Mouse (Mus musculus): Measurements from ENCODE around the gene Nod1. TPM values are rescaled to one million over a fixed set of nuclear protein-coding genes. Genes with fewer than 3 reads are reported as not detected.

Nod1 gene
- 1 to 10 TPM; 4.7 to 7.6 (median 6.2) TPM for total RNA-seq (2022)

- peak; percentile 39 to 59 for DNase-seq (ENCODE audit: low spot score in 2 of 2)
Measured at GRCm38 (mm10) chr6:54972111-54972928, at the start of gene Nod1. Nod1 (minus strand) TSS chr6:54972612.

DNA sequence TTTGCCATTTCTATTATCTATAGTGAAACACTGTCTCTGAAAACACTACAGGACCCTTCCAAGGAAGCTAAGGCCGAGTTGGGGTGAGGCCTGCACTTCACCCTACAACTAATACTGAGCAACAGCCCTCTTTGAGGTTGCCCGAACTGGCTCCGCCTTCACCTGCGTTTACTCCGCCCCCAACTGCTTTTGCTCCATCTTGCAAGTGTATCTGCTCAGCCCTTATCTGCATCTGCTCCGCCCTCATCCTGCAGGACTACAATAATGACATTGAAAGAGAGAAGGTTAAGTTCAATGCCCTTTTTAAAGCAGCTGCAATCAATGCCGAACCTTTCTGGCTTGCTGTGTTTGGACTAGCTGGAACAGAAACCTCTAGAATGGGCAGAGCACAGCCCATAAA lies 49.4 kb upstream of the Nod1 start:
- no peak for DNase-seq (ENCODE audit: low spot score in 2 of 2)

DNA sequence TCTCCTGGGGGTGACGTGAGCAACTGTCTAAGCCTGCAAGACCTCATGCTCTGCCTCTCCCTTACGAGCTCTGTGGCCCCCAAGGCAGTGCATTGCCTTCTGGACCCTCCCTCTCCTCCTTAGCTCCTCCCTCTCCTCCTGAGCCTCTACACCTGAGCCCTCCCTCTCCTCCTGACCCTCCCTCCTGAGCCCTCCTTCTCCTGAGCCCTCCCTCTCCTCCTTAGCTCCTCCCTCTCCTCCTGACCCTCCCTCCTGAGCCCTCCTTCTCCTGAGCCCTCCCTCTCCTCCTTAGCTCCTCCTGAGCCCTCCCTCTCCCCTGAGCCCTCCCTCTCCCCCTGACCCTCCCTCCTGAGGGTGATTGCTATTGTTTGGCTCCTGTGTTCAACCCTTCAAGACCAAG lies 46.0 kb upstream of the Nod1 start:
- no peak for DNase-seq (ENCODE audit: low spot score in 2 of 2)

DNA sequence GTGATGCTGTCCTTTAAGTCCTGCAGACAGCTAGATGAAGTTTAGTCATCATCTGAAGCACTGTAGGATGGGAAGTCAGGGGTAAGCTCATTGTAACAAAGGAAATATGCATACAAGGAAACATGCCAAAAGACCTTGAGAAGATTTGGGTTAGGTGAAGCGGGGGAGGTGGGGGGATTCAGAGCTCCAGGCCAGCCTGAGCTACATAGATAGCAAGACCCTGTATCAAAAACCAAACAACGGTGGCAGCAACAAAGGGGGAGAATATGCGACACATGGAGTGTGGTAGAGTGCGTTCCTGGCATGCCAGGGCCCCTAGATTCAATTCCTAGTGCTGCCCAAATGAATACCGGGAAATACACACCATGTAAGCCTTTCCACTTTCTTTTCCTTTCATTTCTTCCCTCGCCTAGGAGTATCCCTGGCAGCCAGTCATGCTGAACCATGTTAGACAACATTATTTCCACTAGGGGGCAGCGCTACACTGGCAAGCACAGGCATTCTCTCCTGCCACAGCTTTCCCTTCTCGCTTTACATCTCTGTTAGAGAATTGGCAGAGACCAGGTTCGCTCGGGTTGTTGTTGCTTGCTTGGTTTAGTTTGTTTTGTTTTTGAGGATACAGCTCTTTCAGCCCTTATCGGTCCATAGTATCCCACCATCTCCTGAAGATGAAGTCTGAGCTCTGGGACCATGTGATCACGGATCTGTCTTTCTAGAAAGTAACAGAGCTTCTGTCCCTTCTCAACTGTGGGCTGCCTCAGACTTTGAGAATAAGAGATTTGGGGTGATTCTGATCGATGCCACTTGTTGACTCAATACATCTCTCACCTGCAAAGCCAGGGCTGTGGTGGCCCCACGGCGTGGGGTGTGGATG lies 44.5 kb upstream of the Nod1 start:
- DNase-seq (ENCODE audit: low spot score in 2 of 2), result peak; percentile 38 to 57

- peak; percentile 23 to 40 for DNase-seq (ENCODE audit: low spot score in 2 of 2)
Measured at GRCm38 (mm10) chr6:55016236-55016635, 43.8 kb upstream of the Nod1 start.

DNA sequence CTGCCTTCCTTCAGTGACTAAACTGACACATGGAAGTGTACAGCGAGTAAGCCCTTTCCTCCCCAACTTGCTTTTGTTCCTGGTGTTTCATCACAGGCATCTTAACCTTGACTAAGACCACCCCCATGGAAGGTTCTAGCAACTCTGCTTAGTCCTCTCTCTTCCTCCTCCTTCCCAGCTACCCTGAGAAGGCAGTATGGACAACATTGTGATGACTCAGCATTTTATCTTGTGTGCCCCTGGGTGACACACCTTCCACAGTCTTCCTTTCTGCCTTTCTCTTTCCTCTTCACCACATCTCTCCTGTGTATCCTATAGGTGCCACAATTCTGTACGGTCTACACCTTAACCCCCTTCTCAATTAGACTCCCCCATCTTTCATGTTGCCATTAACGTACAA lies 41.8 kb upstream of the Nod1 start:
- no peak for DNase-seq (ENCODE audit: low spot score in 2 of 2)

- no peak for DNase-seq (ENCODE audit: low spot score in 2 of 2)
Measured at GRCm38 (mm10) chr6:55012516-55012915, 40.1 kb upstream of the Nod1 start.

DNA sequence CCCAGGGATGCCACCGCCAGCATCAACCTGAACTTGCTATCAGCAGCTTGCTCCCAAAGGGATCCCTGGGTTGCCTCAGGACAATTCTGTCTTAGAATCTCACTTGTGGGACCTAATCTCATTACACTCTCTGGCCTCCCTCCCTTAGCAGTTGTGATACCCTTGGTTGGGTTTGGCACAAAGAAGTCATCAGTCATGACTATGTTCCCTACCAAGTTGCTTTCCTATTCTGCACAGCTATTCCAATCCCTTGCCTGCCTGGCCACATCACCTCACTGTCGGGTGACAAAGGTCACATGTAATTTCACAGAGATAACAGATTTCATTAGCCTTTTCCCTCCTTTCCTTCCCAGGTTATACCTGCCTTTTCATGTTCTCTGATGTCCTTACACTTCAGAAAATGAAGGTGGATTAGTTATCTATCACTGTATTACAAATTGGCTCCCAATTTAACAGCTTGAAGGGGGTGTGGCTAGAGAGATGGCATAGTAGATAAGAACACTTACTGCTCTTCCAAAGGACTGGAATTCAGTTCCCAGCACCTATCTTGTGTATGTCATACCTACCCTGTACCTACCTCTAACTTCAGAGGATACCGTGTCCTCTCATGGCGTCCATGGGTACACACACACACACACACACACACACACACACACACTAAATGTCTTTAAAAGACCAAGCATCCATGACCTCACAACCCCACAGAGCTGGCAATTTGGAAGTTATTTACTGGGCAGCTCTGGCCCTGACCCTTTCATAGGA lies 38.1 kb upstream of the Nod1 start:
- no peak for DNase-seq (ENCODE audit: low spot score in 2 of 2)

DNA sequence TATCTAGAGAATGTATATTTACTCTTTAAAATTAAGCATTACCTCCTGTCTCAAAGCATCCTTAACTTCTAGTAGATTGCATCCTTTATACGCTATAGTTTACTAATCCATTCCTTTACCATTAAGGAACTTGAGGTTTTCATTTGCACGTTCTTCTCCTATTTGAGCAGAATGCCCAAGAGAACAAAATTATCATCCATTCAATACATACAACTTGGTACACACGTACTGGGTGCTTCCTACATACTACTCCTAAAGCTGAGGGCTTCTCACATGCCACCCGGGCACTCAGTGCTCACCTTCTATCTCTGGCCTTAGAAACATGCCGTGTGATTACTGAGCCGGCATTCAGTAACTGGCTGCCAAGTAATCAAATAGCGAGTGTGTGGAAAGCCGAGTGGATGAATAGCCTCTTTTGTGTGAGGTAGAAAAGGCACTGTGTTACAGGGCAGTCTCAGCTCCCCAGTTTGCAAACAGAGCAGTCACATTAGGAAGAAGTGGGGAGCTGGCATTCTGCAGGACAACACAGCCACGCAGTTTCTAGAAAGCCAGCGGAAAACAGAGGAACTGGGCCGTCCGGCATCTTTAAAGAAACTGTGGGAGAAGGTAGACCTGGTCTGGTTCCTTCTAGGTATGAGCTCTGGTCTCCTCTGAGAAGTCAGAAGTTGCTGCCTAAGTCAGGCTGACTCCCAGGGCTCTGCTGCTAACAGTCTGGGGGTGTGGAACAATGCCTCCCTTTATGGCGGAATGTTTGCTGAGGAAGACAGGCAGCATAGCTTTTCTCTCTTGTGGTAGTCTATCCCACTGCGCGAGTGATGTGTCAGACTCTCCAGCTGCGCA lies 37.2 kb upstream of the Nod1 start:
- DNase-seq (ENCODE audit: low spot score in 2 of 2), result peak; percentile 32 to 44

DNA sequence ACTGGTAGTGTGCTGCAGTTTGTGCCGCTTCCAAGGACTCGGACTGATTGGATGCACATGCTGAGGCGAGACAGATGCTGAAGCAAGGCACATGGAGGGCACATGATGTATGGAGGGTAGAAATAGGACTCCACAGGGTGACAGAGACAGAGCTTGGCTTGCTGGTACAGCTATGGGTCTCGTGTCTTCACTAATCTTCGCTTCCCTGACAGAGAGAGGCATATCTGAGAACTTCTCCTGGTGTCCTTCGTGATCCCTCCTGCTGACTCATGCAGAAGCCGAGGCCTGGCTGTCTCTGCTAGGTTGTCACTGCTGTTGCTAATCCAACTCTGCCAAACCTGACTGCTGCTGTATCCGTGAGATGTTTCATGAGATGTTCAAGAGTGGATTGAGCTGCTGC lies 36.0 kb upstream of the Nod1 start:
- DNase-seq (ENCODE audit: low spot score in 2 of 2), result no peak

DNA sequence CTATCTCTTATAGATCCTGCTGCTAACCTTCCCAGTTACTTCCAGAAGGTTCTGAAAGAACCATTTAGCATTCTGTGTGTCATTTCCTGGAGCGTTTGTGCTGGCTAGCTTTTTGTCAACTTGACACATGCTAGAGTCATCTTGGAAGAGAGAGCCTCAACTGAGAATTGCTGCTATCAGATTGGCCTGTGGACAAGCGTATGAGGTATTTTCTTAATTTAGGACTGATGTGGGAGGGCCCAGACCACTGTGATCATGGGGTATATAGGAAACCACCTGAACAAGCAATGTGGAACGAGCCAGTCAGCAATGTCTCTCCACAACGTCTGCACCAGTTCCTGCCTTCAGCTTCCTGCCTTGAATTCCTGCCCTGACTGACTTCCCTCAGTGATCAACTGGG lies 31.1 kb upstream of the Nod1 start:
- no peak for DNase-seq (ENCODE audit: low spot score in 2 of 2)

DNA sequence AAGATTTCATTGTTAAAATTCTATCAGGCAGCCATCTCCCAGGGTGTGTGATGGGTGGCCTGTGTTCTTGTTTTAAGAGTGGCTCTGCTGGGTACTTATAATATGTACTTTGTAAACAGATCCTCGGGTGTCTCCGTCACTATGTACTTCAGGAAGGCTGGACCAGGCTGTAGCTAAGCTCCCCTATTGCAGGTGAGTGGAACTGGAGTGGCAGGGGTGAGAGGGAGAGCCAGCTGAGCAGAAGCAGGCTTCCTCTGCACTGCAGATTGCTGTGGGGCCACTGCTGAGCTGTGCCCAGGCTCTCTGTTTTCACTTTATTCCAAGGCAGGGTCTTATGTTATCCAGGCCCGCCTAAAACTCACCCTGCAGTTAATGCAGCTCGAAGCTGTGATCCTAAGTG lies 30.0 kb upstream of the Nod1 start:
- no peak for DNase-seq (ENCODE audit: low spot score in 2 of 2)

- DNase-seq (ENCODE audit: low spot score in 2 of 2), result no peak
Measured at GRCm38 (mm10) chr6:55001320-55001719, 28.9 kb upstream of the Nod1 start.

DNA sequence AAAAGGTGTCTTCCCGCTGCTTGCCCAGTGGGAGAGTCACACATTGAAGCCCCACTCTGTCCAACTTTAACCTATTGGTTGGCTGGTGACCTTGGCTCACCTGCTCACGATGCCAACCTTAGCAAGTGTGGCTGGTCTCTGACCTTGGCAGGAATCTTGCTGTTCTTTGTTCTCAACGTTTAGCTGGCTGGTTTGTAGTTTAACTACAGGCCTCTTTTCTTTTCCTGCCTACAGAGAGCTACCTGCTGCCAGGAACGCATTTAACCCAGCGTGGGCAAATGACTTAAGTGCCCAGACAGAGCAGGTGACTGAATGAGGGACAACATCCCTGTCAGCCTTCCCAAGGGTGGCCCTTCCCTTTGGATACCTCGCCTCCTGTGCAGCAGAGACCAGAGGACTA lies 25.3 kb upstream of the Nod1 start:
- no peak for DNase-seq (ENCODE audit: low spot score in 2 of 2)

DNA sequence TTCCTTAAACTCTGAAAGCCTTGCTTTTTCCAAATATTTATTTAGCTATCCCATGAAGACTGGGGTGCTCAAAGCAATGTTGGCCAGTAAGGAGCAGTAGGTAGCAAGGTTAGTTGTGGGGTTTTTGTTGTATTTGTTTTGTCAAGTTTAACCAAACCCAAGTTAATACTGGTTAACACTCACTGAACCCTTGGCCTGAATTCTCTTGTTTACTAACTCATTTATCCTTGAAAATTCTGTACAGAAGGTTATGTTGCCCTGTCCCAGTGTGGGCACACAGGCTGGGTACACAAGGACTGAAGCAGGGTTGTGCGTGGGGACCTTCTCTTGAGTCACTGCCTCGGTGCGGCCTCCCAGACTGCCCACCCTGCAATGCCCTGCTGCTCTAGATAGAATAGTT lies 23.9 kb upstream of the Nod1 start:
- DNase-seq (ENCODE audit: low spot score in 2 of 2), result no peak

DNA sequence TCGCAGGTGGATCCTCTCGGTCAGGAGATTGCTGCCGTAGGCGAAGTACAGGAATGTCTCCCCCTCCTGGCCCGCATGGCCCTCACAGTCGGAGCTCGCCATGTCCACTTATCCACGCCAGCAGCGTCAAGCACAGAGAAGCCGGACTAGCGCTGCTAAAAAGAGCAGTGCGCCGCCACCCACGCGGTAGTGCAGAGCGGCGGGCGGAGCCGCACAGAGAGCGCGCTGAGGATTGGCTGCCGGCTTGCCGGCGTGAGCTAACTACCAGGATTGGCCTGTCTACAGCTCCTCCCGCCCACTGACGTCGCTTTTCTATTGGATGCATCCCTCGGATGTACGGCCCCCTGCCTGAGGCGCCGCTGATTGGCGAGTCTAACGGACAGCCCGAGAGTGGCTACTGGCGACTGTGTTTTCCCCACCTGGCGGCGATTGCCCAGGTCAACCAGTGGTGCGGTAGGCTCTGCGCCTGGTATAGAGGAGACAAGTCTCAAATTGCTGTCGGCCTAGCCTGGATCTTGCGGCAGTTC lies 20.4 kb upstream of the Nod1 start, which contains the start of gene Ggct:
Gene Ggct, minus strand, starts transcription at position 217 of the 527 bp plus-strand sequence.
- DNase-seq (ENCODE audit: low spot score in 2 of 2), result peak; percentile 96

GRCm38 (mm10) chr6:54992141-54992540 lies 19.7 kb upstream of the Nod1 start:
- DNase-seq (ENCODE audit: low spot score in 2 of 2), result no peak

DNA sequence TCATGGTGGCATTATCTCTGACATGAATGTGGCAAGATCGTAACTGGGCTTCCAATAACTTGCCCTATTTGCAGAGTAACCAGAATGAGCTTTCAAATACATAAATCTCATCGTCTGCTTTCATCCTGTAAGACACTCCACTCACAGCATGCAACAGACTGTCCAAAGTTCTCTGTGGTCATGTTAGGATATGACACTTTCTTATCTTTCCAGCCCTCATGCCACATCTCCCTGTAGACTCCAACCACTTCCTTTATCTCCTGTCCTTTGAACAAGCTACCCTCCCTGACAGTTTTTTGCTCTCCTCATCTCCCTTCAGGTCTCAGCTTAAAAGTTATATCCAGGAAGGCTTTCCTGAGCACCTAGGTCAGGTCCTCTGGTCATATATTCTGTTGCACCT lies 18.8 kb upstream of the Nod1 start:
- DNase-seq (ENCODE audit: low spot score in 2 of 2), result no peak

GRCm38 (mm10) chr6:54988141-54988540 lies 15.7 kb upstream of the Nod1 start:
- DNase-seq (ENCODE audit: low spot score in 2 of 2), result no peak

GRCm38 (mm10) chr6:54984096-54984495 lies 11.7 kb upstream of the Nod1 start:
- DNase-seq (ENCODE audit: low spot score in 2 of 2), result no peak
